Mouse (Mus musculus) neural tube, embryonic 12.5 days (tissue): Measurements from ENCODE around the gene Apbb2. TPM values are rescaled to one million over a fixed set of nuclear protein-coding genes. Genes with fewer than 3 reads are reported as not detected.

Source experiments
- ATAC-seq: fragments of 200-750 bp; cut with Nextera tagmentation; 2 replicates; pipeline ENCODE4 v1.8.0; 2017; ENCODE audit warnings: low read depth, mild to moderate bottlenecking, moderate TSS enrichment, moderate library complexity; ENCODE audit not compliant: low FRiP score
- H3K27ac ChIP-seq: fragments of 300-500 bp; sonication (generic); 2 replicates; pipeline ENCODE4 v1.5.1; 2016
- H3K27me3 ChIP-seq: fragments of 300-500 bp; sonication (generic); replicated peaks from 2 replicates; pipeline ENCODE4 v1.6.1; 2016; ENCODE audit warnings: mild to moderate bottlenecking
- H3K36me3 ChIP-seq: fragments of 300-500 bp; sonication (generic); 2 replicates; pipeline ENCODE4 v1.6.1; 2016; ENCODE audit warnings: mild to moderate bottlenecking
- H3K4me1 ChIP-seq: fragments of 300-500 bp; sonication (generic); 2 replicates; pipeline ENCODE4 v1.6.1; 2016
- H3K4me2 ChIP-seq: fragments of 300-500 bp; sonication (generic); replicated peaks from 2 replicates; pipeline ENCODE4 v1.6.1; 2016; ENCODE audit warnings: mild to moderate bottlenecking
- H3K4me3 ChIP-seq: fragments of 300-500 bp; sonication (generic); 2 replicates; pipeline ENCODE4 v1.5.1; 2016
- H3K9ac ChIP-seq: fragments of 300-500 bp; sonication (generic); 2 replicates; pipeline ENCODE4 v1.6.1; 2016; ENCODE audit warnings: mild to moderate bottlenecking
- H3K9me3 ChIP-seq: fragments of 300-500 bp; sonication (generic); 2 replicates; pipeline ENCODE4 v1.6.1; 2016; ENCODE audit warnings: mild to moderate bottlenecking
- WGBS: fragments of 180-500 bp; shearing (Covaris S2); methylation state at CpG from one replicate; pipeline ENCODE4 v1.1.7; 2016; 5-methylcytosine and 5-hydroxymethylcytosine counted together
- polyA plus RNA-seq: library from polyadenylated mRNA; unstranded; fragments of >200 nt; fragmentation: Nextera tagmentation; extraction: Ambion mirVana; gene quantifications from 2 replicates; pipeline ENCODE4 v1.2.1, GENCODE M21; 2016

Apbb2 gene
- polyA plus RNA-seq, 1 experiment from 2014 or later = 80.5 TPM

- Histone ChIP-seq H3K27ac (no peak overlapping the region), H3K4me1 (peaks cover 17% of the 10 kb centered on the region), H3K36me3 (no peaks in the 10 kb centered on the region), H3K4me3 (no peak overlapping the region), H3K4me2 (no peak overlapping the region), H3K9ac (no peak overlapping the region), H3K9me3 (no peaks in the 10 kb centered on the region), H3K27me3 (no peaks in the 10 kb centered on the region)
- 60% methylated on average over 9 of the region's 9 CpGs for WGBS
- no peak for ATAC-seq
These were observed 49.3 kb downstream of the Apbb2 start for GRCm38 (mm10) chr5:66569141-66569801.

DNA sequence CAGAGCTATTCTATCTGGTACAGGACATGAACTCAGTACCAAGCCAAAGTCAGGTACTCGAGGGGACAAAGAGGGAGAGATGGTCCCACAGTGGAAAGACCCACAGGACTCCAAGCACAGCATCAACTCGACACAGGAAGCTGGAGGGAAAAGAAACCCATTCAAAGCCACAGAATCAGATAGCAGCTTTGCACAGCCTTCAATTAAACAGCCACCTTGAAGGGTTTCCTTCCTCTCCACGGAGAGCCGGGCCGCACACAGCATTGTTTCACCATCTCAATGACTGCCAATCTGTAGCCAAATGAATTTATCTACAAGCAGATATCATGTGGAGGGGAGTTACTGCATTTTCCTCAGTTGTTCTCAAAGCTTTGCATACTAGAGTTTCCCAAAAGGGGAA lies 50.6 kb downstream of the Apbb2 start:
- Histone ChIP-seq H3K4me3 (no peak overlapping the region), H3K9me3 (no peaks in the 10 kb centered on the region), H3K27me3 (no peaks in the 10 kb centered on the region), H3K36me3 (no peaks in the 10 kb centered on the region), H3K4me1 (peaks cover 13% of the 10 kb centered on the region), H3K9ac (no peak overlapping the region), H3K27ac (no peak overlapping the region), H3K4me2 (no peak overlapping the region)
- no peak for ATAC-seq
- 77% methylated on average over 5 of the region's 5 CpGs for WGBS

DNA sequence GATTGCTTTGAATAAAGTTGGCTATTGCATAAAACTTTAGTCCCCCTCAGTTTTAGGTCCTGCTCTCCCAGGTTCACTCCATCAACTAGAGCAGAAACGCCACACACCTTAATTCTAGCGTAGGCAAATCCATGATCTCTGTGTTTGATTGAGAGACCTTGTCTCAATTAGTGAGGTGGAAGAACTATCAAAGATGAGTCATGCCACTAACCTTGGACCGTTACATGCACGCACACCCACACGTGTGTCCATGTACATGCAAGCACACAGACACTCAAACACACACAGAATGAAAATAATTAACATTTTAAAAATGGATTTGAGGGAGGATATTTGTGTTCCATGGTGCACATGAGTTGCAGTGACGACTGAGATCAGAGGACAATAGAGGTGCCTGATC lies 51.2 kb downstream of the Apbb2 start:
- H3K4me2 ChIP-seq = no peak overlapping the region
- peaks cover 11% of the 10 kb centered on the region for H3K4me1 ChIP-seq
- no peak for ATAC-seq
- no peaks in the 10 kb centered on the region for H3K36me3 ChIP-seq
- H3K4me3 ChIP-seq = no peak overlapping the region
- H3K9me3 ChIP-seq = no peaks in the 10 kb centered on the region
- 92% methylated on average over 6 of the region's 6 CpGs for WGBS
- no peaks in the 10 kb centered on the region for H3K27me3 ChIP-seq
- no peak overlapping the region for H3K27ac ChIP-seq
- no peak overlapping the region for H3K9ac ChIP-seq

GRCm38 (mm10) chr5:66559591-66560175 lies 58.9 kb downstream of the Apbb2 start:
- no peaks in the 10 kb centered on the region for H3K36me3 ChIP-seq
- no peaks in the 10 kb centered on the region for H3K4me1 ChIP-seq
- 62% methylated on average over 8 of the region's 8 CpGs for WGBS
- no peak overlapping the region for H3K4me2 ChIP-seq
- no peaks in the 10 kb centered on the region for H3K9me3 ChIP-seq
- no peak overlapping the region for H3K9ac ChIP-seq
- no peak overlapping the region for H3K27ac ChIP-seq
- H3K4me3 ChIP-seq = no peak overlapping the region
- no peak for ATAC-seq
- H3K27me3 ChIP-seq = no peaks in the 10 kb centered on the region

GRCm38 (mm10) chr5:66558094-66558493 lies 60.5 kb downstream of the Apbb2 start:
- Histone ChIP-seq H3K4me3 (no peak overlapping the region), H3K27ac (no peak overlapping the region)
- 90% methylated on average over 7 of the region's 7 CpGs for WGBS

GRCm38 (mm10) chr5:66553933-66554332 lies 64.7 kb downstream of the Apbb2 start:
- H3K9ac ChIP-seq = no peak overlapping the region
- no peak overlapping the region for H3K4me2 ChIP-seq
- H3K4me1 ChIP-seq = no peaks in the 10 kb centered on the region; the same call in 1 of the 2 replicates
- no peak overlapping the region for H3K4me3 ChIP-seq
- H3K9me3 ChIP-seq = peaks cover under 1% of the 10 kb centered on the region; the same call in 1 of the 2 replicates
- H3K27ac ChIP-seq = no peak overlapping the region
- H3K36me3 ChIP-seq = no peaks in the 10 kb centered on the region
- no peaks in the 10 kb centered on the region for H3K27me3 ChIP-seq
- no peak for ATAC-seq

More at GRCm38 (mm10) chr5:66558094-66558493, 60.5 kb downstream of the Apbb2 start:
- H3K4me2 ChIP-seq = no peak overlapping the region
- ATAC-seq = no peak
- H3K9ac ChIP-seq = no peak overlapping the region
- no peaks in the 10 kb centered on the region; the same call in 1 of the 2 replicates for H3K4me1 ChIP-seq
- no peaks in the 10 kb centered on the region for H3K36me3 ChIP-seq
- no peaks in the 10 kb centered on the region for H3K27me3 ChIP-seq
- no peaks in the 10 kb centered on the region for H3K9me3 ChIP-seq

DNA sequence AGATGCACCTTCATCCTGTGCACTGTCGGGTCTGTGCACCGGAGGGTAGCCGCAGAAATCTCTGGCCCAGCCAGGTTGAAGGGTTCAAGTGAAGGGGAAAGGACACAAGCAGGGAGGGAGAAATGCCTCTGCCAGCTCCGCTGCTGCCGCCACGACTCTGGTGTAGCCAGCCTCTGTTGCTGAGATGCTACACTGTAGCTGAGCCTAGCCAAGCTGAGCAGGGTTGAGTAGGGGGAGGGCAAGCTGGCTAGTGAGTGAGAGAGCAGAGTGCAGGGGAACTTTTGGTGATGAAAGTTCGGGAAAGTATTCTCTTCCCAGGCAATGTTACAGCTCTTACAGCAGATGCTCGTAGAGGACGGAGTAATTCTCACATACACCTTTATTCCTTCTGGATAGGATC lies 66.3 kb downstream of the Apbb2 start:
- Histone ChIP-seq H3K4me3 (no peak overlapping the region), H3K36me3 (peaks cover 4% of the 10 kb centered on the region; the same call in 1 of the 2 replicates), H3K4me1 (no peaks in the 10 kb centered on the region; the same call in 1 of the 2 replicates), H3K9ac (no peak overlapping the region), H3K27me3 (no peaks in the 10 kb centered on the region), H3K4me2 (no peak overlapping the region), H3K9me3 (peaks cover 10% of the 10 kb centered on the region; the same call in 1 of the 2 replicates), H3K27ac (no peak overlapping the region)
- WGBS = 75% methylated on average over 9 of the region's 9 CpGs
- ATAC-seq = no peak

DNA sequence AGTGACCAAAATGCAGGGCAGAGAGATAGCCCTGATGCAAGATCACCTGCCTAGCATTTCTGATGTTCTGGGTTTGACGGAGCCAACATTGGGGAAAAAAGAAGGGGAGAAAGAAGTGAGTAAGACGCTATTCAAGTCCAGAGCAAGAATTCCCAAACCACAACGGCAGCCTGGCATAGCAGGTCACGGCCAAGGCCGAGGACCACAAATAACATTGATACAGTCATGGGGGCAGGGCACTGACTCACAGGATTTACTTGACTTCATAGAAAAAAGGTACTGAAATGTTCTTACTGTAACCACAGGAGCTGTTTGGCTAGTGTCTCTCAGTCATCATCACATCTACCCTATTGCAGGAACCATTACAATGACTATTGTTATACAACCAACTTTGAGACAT lies 68.3 kb downstream of the Apbb2 start:
- WGBS = 92% methylated on average over 5 of the region's 5 CpGs
- H3K4me2 ChIP-seq = no peak overlapping the region
- H3K36me3 ChIP-seq = peaks cover 6% of the 10 kb centered on the region; the same call in 1 of the 2 replicates
- no peak overlapping the region for H3K9ac ChIP-seq
- H3K9me3 ChIP-seq = peaks cover 10% of the 10 kb centered on the region; the same call in 1 of the 2 replicates
- H3K27me3 ChIP-seq = no peaks in the 10 kb centered on the region
- H3K4me1 ChIP-seq = peaks cover 16% of the 10 kb centered on the region
- no peak overlapping the region for H3K4me3 ChIP-seq
- ATAC-seq = no peak
- H3K27ac ChIP-seq = no peak overlapping the region

DNA sequence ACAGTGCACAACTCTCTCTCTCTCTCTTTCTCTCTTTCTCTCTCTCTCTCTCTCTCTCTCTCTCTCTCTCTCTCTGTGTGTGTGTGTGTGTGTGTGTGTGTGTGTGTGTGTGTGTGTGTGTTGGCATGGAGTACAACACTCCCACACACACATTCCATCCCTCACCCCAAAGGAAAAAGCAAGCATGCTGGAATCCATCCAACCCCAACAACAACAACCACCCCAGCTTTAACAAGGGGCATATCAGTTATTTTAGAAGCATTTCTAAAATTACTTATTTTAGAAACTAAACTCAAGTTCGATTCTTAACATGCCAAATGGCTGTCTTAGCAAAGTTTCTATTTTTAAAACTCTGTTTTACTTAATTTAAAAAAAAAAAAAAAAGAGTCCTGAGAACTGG lies 68.9 kb downstream of the Apbb2 start:
- no peak overlapping the region for H3K4me3 ChIP-seq
- 73% methylated on average over 1 of the region's 1 CpGs for WGBS
- H3K4me2 ChIP-seq = no peak overlapping the region
- H3K9ac ChIP-seq = no peak overlapping the region
- peaks cover 6% of the 10 kb centered on the region; the same call in 1 of the 2 replicates for H3K36me3 ChIP-seq
- peaks cover 10% of the 10 kb centered on the region; the same call in 1 of the 2 replicates for H3K9me3 ChIP-seq
- no peaks in the 10 kb centered on the region for H3K27me3 ChIP-seq
- no peak overlapping the region for H3K27ac ChIP-seq
- no peak for ATAC-seq
- peaks cover 17% of the 10 kb centered on the region for H3K4me1 ChIP-seq

- no peak overlapping the region for H3K4me2 ChIP-seq
- H3K27me3 ChIP-seq = no peaks in the 10 kb centered on the region
- H3K9ac ChIP-seq = no peak overlapping the region
- H3K9me3 ChIP-seq = peaks cover 10% of the 10 kb centered on the region; the same call in 1 of the 2 replicates
- ATAC-seq = no peak
- H3K27ac ChIP-seq = no peak overlapping the region
- H3K36me3 ChIP-seq = peaks cover 6% of the 10 kb centered on the region; the same call in 1 of the 2 replicates
- H3K4me3 ChIP-seq = no peak overlapping the region
- peaks cover 17% of the 10 kb centered on the region for H3K4me1 ChIP-seq
- WGBS = 82% methylated on average over 12 of the region's 12 CpGs
These were observed 71.5 kb downstream of the Apbb2 start for GRCm38 (mm10) chr5:66546969-66547511.

DNA sequence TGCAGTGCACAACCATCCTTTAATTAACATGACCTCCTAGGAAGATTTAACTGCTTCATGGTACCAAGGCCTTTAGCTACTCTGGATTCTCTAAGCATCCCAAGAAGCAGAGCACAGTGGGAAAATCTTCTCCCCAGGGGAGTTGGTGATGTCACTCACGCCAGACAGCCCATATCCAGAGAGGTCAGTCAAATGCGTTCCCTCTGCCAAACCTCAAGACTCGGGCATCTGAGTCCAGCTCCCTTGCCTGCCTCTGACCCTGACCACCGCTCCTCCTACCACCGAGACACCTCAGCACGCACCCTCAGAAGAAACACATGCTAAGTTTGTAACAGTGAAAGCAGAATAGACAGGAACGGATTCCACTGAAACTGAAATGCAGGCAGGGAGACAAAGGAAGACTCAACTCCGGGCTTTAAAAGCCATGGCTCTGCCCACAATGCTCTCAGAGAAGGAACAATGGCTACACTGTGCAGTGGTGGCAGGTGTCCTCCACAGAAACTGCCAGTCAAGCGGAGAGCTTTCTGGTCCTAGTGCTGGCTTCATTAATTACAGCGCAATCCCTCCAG lies 72.9 kb downstream of the Apbb2 start:
- ATAC-seq = peak; percentile 86
- H3K4me1 ChIP-seq = peaks cover 17% of the 10 kb centered on the region
- peaks cover 8% of the 10 kb centered on the region; the same call in 1 of the 2 replicates for H3K36me3 ChIP-seq
- no peaks in the 10 kb centered on the region for H3K27me3 ChIP-seq
- no peak overlapping the region for H3K9ac ChIP-seq
- H3K4me2 ChIP-seq = peak overlapping the region; percentile 20
- WGBS = 26% methylated on average over 10 of the region's 10 CpGs
- H3K4me3 ChIP-seq = no peak overlapping the region
- H3K9me3 ChIP-seq = peaks cover 10% of the 10 kb centered on the region; the same call in 1 of the 2 replicates
- peak overlapping the region; percentile 54; the same call in 1 of the 2 replicates for H3K27ac ChIP-seq

GRCm38 (mm10) chr5:66543761-66544160 lies 74.8 kb downstream of the Apbb2 start:
- WGBS = 76% methylated on average over 6 of the region's 6 CpGs
- peaks cover 17% of the 10 kb centered on the region for H3K4me1 ChIP-seq
- H3K27ac ChIP-seq = no peak overlapping the region

More at GRCm38 (mm10) chr5:66543761-66544160, 74.8 kb downstream of the Apbb2 start:
- Histone ChIP-seq H3K4me3 (no peak overlapping the region), H3K9ac (no peak overlapping the region), H3K27me3 (no peaks in the 10 kb centered on the region), H3K4me2 (no peak overlapping the region), H3K36me3 (peaks cover 6% of the 10 kb centered on the region; the same call in 1 of the 2 replicates), H3K9me3 (peaks cover 8% of the 10 kb centered on the region; the same call in 1 of the 2 replicates)
- ATAC-seq = no peak
